Mouse (Mus musculus): ENCODE data around the gene Fam43b. TPM values are rescaled to one million over a fixed set of nuclear protein-coding genes. Genes with fewer than 3 reads are reported as not detected.

Fam43b gene
- total RNA-seq, 2 experiments from 2014 or later, result not detected

DNA sequence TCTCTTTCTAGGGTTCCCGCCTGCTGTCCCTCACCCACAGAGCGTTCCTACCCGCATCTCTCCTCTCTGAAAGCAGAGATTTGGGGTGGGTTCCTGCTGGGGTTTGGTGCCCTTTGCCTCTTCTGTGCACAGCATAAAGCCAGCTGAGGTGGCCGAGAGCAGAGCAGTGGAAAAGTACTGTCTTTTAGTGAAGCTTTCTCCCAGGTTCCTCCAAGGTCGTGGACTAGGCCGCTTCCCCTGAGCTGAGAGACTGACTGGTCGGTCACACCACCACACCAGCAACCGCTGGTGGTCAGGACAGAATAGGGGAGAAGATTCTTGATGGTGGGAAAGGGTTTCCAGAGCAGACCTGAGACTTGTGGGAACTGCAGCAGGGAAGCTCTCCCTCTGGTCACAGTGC lies 383 bp upstream of the Fam43b start:
- intact Hi-C loops (cut with DNase I), result no loop called here
- DNase-seq, result no peak

DNA sequence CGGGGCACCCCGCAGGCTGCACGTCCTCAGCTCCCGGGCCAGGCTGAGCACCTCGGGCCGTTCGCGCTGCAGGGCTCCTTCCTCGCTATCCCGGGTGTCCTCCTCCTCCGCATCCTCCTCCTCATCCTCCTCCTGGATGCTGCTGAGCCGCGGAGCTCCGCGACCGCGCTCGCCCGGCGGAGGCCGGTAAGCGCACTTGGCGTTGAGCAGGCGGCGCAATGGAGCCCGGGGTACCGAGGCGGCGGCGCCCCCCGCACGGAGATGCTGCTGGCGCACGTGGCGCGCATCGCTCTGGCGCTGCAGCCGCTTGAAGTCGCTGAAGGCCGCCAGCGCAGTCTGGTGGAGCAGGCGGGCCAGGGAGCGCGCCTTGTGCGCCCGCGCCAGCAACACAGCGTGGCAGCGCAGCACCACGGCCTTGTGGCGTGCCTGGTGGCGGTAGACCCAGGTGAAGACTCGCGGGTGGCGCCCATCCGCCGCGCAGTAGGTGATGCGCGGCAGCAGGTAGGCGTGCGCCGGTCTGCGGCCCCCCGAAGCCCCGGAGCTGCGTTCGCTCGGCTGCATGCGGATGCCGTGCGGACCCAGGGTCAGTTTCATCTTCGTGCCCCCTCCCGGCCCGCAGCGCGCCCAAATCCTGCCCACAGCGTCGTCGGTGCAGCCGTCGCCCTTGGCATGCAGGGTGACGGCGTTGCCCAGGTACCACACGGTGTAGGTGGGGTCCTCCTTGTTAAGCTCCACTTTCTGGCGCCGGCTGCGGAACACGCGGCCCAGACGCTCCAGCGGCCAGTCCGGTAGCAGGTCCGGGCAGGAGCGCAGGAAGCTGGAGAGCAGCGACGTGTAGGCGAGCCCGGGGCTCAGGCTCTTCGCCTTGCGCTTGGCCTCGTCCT lies 999 bp downstream of the Fam43b start:
- no peak for DNase-seq
- intact Hi-C loops (cut with DNase I), result loop anchor here (2.0 kb wide), 1 partner anchor 17 kb away; no protein-coding TSS in a partner anchor

DNA sequence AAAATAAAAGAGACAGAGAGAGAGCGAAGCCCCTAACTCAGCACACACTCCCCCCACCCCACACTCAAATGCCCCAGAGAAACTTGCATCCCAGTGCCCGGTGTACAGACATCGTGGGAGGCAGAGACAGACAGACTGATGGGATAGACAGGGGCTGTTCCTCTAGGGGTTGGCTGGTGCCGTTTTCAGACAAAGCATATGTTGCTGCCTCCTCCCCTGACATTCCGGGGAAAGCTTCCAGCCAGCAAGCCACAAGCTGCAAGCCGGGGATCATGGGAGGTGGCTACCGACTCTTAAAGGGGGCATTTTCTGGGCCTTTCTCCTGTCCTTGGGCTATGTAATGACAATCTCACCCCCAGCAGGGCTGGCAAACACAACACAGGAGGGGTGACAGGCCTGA lies 2.6 kb downstream of the Fam43b start:
- intact Hi-C loops (cut with DNase I), result loop anchor here (2.0 kb wide), 1 partner anchor 19 kb away; no protein-coding TSS in a partner anchor
- DNase-seq, result no peak

DNA sequence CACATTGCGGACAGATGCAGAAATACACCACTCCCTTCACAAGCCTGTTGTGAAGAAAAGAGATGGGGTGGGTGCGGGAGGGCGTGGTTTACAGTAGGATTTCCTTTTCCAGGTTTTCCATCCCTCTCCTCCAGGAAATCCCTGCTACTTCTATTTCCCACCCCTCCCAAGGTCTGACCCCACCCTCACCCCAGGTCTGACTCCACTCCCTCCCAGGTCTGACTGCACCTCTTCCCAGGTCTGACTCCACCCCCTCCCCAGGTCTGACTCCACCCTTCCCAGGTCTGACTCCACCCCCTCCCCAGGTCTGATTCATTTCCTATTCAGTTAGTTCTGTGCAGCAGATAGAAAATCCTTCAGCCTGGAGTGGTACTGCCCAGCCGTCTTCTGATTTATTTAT lies 12.5 kb downstream of the Fam43b start:
- intact Hi-C loops (cut with DNase I), result loop anchor here (5.0 kb wide), 1 partner anchor 66 kb away; no protein-coding TSS in a partner anchor
- DNase-seq, result no peak

DNA sequence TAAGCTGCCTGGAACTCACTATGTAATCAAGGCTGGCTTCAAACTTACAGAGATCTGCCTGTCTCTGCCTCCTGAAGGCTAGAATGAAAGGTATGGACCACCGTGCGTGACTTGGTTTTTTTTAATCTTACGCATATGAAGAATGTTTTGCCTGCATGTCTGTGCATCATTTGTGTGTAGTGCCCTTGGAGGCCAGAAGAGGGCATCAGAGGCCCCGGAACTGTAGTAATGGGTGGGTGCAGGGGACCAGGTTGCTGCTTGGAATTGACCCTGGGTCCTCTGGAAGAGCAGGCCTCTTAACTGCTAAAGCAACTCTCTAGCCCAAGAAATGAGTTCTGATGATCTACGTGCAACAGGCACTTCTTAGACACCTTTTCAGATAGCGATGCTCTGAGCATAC lies 13.9 kb downstream of the Fam43b start:
- no peak for DNase-seq
- intact Hi-C loops (cut with DNase I), result loop anchor here (5.0 kb wide), 1 partner anchor 65 kb away; no protein-coding TSS in a partner anchor

DNA sequence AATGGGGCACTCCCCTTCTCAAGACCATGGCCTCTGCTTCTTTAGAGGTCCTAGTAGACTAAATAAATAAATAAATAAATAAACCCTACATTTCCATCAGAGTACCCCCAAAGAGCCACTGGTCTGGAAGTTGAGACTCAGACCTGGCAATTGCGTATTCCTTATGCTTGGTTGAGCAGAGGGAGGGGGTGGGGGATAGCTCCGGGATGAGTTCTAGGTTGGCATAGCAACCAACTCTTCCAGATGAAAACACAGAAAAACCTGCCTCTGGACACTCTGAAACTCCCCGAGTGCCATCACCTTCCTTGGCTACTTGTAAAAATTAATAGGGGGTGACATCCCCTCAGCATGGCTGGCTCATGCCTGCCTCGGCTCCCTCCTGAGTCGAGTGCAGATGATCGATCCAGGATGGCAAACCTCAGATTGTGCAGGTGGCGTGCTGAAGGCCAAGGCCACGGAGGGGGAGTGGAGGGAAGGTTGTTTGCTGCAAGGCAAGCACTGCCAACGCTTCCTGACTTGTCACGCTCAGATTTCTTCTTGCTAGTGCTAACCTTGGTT lies 16.1 kb downstream of the Fam43b start:
- intact Hi-C loops (cut with DNase I), result loop anchor here (5.0 kb wide), 1 partner anchor 63 kb away; no protein-coding TSS in a partner anchor

DNA sequence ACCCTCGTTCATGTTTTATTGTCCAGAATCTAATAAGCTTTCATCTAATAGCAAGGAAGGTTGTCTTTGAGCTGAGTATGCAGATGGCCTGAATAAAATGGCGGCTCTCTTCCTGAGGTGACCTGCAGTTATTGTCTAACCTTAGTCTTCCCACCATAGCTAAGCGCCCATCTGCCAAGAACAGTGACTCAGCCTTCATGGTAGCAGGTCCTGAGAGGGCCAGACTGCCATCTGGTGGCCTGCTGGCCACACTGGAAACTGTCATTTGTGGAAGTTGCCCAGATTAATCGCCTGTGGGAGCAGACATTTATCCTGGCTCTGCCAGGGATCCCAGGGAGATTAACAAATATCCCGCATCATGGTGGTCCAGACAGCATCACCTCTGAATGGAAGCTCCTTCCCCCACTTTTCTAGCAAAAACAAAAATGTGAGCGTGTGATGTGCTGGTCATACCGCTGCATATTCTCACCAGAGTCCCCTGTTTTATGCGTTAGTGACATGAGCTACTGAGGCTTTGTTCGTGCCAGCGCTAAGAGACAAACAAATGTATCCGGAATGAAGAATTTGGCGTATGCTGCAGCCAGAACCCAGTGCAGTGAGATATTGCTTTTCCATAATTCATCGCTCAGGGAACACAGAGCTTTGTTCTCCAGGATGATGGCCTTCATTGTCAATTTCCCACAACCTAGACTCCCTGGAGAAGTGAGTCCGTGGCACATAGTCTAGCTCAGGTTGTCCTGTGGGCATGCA lies 17.1 kb downstream of the Fam43b start:
- intact Hi-C loops (cut with DNase I), result loop anchor here (2.0 kb wide), 1 partner anchor 52 kb away; the partner anchor contains the start of gene Pink1

More for the DNA sequence above, 16.1 kb downstream of the Fam43b start:
- DNase-seq, result no peak

DNA sequence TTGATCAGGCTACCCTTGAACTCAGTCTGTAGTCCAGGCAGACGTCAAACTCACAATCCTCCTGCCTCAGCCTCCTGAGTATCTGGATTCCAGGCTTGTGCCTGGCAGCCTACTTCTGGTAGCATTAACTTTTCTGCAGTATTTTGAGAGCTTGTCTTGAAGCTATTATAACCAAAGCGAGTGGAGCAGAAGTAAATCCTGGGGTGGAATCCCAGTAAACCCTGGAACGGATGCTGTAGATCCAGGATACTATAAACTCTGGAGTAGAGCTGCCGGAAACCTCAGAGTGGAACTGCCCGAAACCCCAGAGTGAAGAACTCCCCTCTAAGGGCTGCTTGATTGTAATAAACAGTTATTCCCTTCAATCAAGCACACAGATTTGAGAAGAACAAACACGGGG lies 18.8 kb downstream of the Fam43b start:
- DNase-seq, result no peak
- intact Hi-C loops (cut with DNase I), result no loop called here

More for the DNA sequence above, 17.1 kb downstream of the Fam43b start:
- peak; percentile 71 to 73 for DNase-seq

DNA sequence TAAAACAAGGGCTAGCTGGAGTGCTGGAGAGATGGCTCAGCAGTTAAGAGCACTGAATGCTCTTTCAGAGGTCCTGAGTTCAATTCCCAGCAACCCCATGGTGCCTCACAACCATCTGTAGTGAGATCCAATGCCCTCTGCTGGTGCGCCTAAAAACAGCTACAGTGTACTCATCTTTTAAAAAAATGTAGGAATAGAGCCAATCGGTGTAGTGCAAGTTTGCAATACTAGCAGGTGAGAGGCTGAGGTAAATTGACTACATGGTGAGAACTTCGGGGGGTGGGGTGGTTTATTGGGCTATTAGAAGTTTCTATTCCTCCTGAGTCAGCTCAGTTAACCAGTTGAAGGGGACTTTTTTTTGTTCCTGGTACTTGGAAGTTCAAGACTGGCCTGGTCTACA lies 21.2 kb downstream of the Fam43b start:
- no peak for DNase-seq
- intact Hi-C loops (cut with DNase I), result no loop called here

DNA sequence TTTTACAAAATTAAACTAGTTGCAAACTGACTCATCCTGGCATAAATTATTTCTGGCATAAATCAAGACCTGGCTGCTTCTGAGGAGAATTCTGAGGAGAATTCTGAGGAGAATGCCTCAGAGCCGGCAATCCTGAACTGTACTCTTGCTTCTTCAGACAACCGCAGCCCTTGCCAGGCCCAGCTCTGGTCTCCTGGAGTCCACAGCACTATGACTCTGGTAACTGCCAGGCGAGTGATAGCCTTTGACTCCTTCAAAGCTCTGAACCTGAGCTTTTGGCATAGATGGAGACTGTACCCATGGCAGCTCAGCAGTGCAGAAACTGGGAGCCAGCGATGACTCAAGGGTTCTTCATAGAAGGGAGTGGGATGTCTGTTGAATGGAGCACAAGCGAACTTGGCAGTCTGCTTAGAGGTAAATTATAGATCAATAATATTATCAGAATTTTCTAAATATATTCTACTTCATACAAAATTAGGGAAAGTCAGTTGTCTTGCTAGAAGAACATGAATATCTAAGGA lies 25.3 kb downstream of the Fam43b start:
- intact Hi-C loops (cut with DNase I), result no loop called here
- DNase-seq, result no peak

DNA sequence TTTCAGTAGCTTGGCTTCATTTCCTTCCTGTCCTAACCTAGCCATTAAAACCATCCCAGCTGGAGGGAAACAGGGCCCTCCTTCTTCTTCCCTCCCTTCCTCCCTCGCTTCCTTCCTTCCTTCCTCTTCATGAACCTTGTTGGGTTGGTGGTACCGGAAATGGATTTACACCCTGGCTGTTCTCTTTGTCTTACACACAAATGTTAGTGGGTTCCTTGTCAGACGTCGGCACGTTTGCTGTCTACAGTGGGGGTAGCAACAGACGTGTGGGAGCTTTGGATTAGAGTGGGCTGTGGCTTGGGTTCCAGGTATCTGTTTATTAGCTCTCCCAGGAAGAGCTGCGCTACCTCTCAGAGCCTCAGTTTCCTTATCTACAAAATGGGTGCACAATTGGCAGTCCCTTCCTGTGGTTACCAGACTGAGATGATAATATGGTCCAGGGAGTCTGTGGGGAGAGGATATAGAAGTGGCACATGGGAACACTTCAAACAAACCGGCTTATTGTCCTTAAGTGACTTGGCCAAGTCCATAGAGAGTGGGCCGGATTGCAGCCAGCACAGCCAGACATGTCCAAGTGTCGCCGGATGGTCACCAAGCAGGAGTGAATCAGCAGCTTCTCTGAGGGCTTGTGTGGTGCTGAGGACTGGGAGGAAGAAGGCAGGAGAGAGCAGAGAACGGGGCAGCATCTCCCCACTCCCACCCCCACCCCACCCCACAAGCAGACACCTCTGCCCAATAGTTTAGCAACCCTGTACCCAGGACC lies 27.6 kb downstream of the Fam43b start:
- no peak for DNase-seq
- intact Hi-C loops (cut with DNase I), result no loop called here

DNA sequence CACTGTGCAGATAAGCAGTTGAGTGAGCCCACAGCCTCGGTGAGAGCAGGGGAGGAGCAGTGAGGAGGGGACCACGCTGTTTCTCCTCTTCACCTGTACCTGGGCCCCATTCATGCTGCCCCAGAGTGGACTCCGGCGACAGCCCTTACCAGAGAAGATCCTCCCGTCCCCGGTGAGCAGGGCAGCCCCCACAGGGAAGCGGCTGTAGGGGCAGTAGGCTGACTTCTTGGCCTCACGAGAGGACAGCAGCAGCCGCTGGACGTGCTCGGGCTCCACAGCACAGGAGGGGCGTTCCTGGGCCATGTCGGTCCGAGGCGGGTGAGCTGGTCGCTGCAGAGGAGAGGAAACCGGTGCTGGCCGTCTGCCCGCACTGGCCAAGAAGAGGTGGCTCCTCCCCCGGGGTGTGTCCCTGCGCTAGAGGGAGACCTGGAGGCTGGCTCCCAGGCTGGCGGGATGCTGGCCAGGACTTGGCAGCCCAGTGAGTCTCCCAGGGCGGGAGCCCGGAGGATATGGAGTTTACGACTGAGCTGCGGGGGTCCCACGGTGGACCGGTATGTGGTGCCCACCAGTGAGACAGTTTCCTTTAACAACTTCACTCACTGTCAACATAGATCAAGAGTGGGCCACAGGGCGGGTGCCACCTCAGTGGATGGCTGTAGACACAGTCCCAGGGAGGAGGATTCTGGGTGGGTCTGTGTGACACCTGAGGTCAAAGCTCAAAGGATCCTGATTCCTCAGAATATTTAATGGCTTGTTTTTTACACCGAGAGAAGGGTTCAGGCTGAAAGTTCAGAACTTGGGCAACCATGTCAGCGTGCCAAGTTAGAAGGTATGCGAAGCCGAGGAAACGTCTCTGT lies 28.5 kb downstream of the Fam43b start, which contains the start of gene Cda:
Gene Cda (minus strand): TSS at position 352 of the 857 bp plus-strand sequence.
- DNase-seq, result peak; percentile 69 to 75
- intact Hi-C loops (cut with DNase I), result no loop called here

DNA sequence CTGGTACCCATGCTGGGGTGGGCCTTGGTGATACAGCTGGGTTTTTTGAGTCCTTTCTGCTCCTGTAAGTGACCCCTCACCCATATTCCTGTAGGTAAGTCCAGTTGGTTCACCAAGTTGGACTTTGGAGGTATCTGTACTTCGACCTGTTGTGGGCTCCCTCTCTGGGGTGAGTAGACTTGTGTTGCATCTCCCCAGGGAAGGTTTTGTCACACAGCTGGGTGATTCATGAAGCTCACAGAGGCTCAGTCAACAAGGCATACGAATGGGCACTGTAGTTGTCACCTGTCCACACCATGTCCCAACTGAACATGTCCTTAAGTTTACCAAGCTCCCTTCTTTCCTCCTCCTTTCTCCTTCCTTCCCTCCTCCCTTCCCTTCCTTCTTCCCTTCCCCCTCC lies 29.8 kb downstream of the Fam43b start:
- intact Hi-C loops (cut with DNase I), result no loop called here
- DNase-seq, result no peak

DNA sequence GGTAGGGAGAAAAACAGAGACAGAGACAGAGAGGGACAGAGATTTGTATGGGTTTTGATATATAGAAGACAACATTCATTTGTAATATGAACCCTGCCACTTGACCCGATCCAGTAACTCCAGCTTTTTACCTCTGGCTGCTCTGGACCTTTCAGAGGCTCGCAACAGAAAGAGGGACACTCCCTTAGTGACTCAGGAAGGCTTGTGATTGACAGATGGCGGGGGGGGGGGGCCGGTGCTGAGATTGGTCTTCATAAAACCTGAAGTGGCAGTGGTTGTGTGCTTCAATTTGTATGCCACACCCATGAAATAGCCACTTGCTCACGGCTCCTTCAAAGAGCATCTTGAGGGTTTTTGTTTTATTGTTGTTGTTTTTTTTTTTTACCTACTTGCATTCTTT lies 32.8 kb downstream of the Fam43b start:
- intact Hi-C loops (cut with DNase I), result no loop called here

DNA sequence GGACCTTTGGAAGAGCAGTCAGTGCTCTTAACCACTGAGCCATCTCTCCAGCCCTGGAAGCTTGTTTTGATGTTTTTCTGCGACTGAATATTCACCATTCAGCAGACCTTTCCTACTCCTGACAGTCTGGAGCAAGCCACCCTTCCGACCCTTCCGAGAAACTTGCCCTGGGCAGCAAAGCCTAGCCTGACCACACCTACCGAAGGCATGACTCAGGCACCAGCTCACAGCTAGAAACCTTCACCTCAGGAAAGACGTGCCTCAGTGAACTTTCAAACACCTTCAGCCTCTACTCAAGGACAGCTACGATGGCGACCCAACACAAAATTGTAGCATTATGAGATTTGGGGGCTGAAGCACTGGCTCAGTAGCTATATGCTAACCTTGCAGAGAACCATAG lies 33.4 kb downstream of the Fam43b start:
- intact Hi-C loops (cut with DNase I), result no loop called here
- DNase-seq, result no peak

More for the DNA sequence above, 32.8 kb downstream of the Fam43b start:
- DNase-seq, result no peak

DNA sequence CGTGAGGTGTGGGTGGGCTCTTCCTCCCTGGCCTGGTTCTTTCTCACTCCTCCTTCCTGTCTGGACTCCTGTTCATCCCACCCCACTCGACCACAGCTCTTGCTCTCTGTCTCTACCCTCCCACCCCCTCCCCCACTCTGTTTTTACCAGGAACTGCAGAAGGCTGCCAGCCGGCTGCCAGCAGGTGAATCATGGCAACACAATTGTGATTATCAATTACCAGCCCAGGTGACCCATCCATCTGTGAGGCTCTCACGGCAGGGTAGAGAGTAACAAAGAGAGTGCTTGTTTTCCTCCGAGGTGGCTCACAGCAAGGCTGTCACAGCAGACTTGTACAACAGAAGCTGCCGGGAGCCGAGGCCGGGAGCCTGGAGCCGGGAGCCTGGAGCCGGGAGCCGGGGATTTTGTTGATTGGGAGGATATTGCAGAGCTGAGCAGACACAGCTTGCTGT lies 34.9 kb downstream of the Fam43b start:
- intact Hi-C loops (cut with DNase I), result no loop called here
- no peak for DNase-seq

DNA sequence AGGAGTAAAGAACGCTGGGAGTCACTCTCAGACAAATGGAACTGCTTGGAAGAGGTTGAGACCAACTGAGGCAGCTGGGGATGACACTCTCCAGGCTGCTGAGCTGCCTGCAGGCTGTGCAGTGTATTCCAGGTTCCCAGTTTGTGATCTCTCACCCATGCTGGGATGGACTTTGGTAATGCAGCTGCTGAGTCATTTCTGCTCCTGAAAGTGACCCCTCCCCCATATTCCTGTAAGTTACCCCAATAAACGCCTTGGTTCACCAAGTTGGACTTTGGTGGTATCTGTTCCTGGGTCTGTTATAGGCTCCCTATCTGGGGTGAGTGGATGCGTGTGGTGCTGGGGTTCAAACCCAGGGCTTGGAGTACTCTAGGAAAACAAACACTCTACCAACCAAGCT lies 38.2 kb downstream of the Fam43b start:
- no peak for DNase-seq
- intact Hi-C loops (cut with DNase I), result no loop called here

DNA sequence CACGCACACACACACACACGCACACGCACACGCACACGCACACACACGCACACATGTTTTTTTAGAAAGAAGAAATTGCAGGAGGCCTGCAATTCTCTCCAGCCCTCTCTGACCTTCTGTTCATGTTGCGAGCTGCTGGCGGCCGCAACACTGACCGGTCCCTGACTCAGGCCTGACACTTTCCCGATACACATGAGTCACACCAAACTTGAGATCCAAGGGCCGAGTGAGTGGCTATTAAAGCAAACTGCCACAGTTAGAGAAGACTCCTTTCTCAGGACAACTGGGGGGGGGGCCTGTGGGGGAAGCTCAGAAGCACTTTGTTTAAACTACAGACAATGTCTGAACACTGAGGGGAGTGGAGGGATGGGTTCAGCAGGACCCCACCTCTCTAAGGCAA lies 39.8 kb downstream of the Fam43b start:
- DNase-seq, result no peak
- intact Hi-C loops (cut with DNase I), result no loop called here

DNA sequence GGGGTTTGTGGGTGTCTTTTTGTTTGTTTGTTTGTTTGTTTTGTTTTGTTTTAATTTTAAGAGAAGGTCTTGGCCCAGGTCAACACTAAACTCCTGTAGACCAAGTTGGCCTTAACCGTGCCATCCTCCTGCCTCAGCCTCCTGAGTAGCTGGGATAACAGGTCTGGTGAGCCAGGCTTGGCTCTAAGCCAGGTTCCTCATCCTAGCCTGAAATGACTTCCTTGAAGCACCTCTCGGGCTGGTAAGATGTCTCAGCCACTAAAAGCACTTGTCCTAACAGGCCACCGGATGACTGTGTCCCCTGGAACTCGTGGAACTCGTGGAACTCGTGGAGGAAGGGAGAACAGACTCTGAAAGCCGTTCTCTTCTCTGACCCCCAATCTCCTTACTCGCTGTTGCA lies 40.2 kb downstream of the Fam43b start:
- intact Hi-C loops (cut with DNase I), result no loop called here

More for the DNA sequence above, 40.2 kb downstream of the Fam43b start:
- DNase-seq, result no peak

Measured in gastrocnemius, postnatal 36 days (tissue).